Mouse (Mus musculus) stomach, embryonic 16.5 days (tissue): Measurements from ENCODE around the gene Itgb1bp1. TPM values are rescaled to one million over a fixed set of nuclear protein-coding genes. Genes with fewer than 3 reads are reported as not detected.

ENCODE experiments used
- ATAC-seq: fragments of 200-750 bp; cut with Nextera tagmentation; 2 replicates; pipeline ENCODE4 v1.8.0; 2017; ENCODE audit warnings: moderate number of reproducible peaks, moderate TSS enrichment; ENCODE audit not compliant: insufficient read depth, low FRiP score
- H3K27ac ChIP-seq: fragments of 300-500 bp; sonication (generic); 2 replicates; pipeline ENCODE4 v1.5.1; 2014; ENCODE audit warnings: low read length
- H3K27me3 ChIP-seq: fragments of 300-500 bp; sonication (generic); 2 replicates; pipeline ENCODE4 v1.6.1; 2014; ENCODE audit warnings: low read length, control low read depth, mixed read lengths; ENCODE audit not compliant: control insufficient read depth, insufficient read depth
- H3K36me3 ChIP-seq: fragments of 300-500 bp; sonication (generic); 2 replicates; pipeline ENCODE4 v1.6.1; 2014; ENCODE audit warnings: low read length; ENCODE audit not compliant: control insufficient read depth, insufficient read depth
- H3K4me1 ChIP-seq: fragments of 300-500 bp; sonication (generic); 2 replicates; pipeline ENCODE4 v1.6.1; 2014; ENCODE audit warnings: low read length, control low read depth, mixed read lengths; ENCODE audit not compliant: control insufficient read depth, insufficient read depth
- H3K4me2 ChIP-seq: fragments of 300-500 bp; sonication (generic); 2 replicates; pipeline ENCODE4 v1.6.1; 2014; ENCODE audit warnings: low read depth, low read length, mixed read lengths
- H3K4me3 ChIP-seq: fragments of 300-500 bp; sonication (generic); replicated peaks from 2 replicates; pipeline ENCODE4 v1.5.1; 2014; ENCODE audit warnings: mild to moderate bottlenecking, low read length
- H3K9ac ChIP-seq: fragments of 300-500 bp; sonication (generic); 2 replicates; pipeline ENCODE4 v1.6.1; 2014; ENCODE audit warnings: low read length
- H3K9me3 ChIP-seq: fragments of 300-500 bp; sonication (generic); replicated peaks from 2 replicates; pipeline ENCODE4 v1.6.1; 2016; ENCODE audit warnings: low read length, control low read depth; ENCODE audit not compliant: control insufficient read depth
- whole genome bisulfite sequencing: fragments of 180-500 bp; shearing (Covaris S2); extraction: QIAGEN DNeasy Blood & Tissue Kit; methylation state at CpG from one replicate; pipeline ENCODE4 v1.1.7; 2014; 5-methylcytosine and 5-hydroxymethylcytosine counted together
- polyA plus RNA-seq: library from polyadenylated mRNA; unstranded; fragments of >200 nt; fragmentation: Nextera tagmentation; extraction: Ambion mirVana; gene quantifications from 2 replicates; pipeline ENCODE4 v1.2.1, GENCODE M21; 2015

Gene Itgb1bp1
- polyA plus RNA-seq, 1 experiment from 2014 or later = 43.9 TPM

DNA sequence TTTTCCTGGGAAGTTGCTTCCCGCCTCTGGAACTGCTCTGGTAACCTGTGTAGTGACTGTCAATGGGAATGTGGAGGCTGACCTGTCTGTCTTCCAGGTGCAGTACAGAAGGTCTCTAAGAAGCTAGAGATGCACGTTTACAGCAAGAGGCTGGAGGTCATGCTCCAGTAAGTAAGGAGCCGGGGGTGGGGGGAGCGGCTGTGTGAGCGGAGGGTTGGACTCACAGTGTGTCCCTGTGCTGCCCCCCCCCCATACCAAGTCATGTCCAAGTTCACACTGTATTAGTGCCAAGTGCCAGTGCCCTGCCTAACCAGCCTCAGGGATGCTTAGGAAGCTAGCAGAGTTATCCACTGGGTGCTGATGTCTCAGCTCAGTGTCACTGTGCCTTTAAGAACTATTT lies 26.1 kb upstream of the Itgb1bp1 start:
- H3K9ac ChIP-seq = no peak overlapping the region
- H3K4me3 ChIP-seq = no peak overlapping the region
- no peaks in the 10 kb centered on the region for H3K9me3 ChIP-seq
- ATAC-seq = no peak
- H3K4me2 ChIP-seq = no peak overlapping the region
- no peak overlapping the region for H3K27ac ChIP-seq
- H3K27me3 ChIP-seq = no peaks in the 10 kb centered on the region
- peaks cover 31% of the 10 kb centered on the region; the same call in 1 of the 2 replicates for H3K36me3 ChIP-seq
- 88% methylated on average over 5 of the region's 5 CpGs for WGBS
- H3K4me1 ChIP-seq = peaks cover 7% of the 10 kb centered on the region

DNA sequence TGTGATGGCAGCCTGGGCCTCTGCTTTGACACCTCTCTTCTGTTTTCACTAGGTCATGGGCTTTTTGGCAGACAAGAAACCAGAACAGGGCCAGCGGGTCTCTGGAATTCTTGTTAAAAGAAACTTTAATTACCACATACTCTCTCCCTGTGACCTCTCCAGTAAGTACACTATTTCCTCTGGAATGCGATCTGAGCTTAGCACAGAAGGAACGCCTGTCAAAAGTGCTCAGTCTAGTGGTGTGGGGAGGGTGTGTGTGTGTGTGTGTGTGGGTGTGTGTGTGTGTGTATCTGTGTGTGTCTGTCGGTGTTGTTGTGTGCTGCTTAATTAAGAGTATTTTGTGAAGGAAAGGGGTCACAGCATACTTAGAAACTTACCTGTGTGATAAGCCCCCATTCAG lies 20.6 kb upstream of the Itgb1bp1 start:
- Histone ChIP-seq H3K36me3 (peaks cover 46% of the 10 kb centered on the region), H3K4me2 (no peak overlapping the region), H3K4me3 (no peak overlapping the region), H3K4me1 (no peaks in the 10 kb centered on the region), H3K9me3 (no peaks in the 10 kb centered on the region), H3K27ac (no peak overlapping the region), H3K9ac (no peak overlapping the region), H3K27me3 (no peaks in the 10 kb centered on the region)
- WGBS = 84% methylated on average over 4 of the region's 4 CpGs
- ATAC-seq = no peak

DNA sequence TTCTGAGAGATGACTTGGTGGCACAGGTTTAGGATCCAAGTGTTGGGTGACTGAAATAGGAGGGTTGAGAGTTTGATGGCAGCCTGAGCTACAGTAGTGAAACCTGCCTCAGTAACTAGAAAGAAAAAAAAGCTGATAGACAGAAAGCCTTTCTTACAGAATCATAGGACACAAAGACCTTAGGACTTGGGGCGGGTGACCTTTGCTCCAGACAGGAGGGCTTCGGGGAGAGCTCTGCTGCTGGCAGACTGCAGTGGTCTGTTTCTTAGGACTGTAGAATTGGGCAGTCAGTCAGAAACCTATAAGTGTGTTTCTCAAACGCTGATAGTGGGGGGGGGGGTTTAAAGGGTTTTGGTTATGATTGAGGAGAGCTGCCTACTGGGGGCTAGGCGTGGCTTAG lies 19.7 kb upstream of the Itgb1bp1 start:
- Histone ChIP-seq H3K36me3 (peaks cover 45% of the 10 kb centered on the region), H3K27ac (no peak overlapping the region), H3K9ac (no peak overlapping the region), H3K27me3 (no peaks in the 10 kb centered on the region), H3K4me3 (no peak overlapping the region), H3K4me2 (no peak overlapping the region), H3K4me1 (no peaks in the 10 kb centered on the region), H3K9me3 (no peaks in the 10 kb centered on the region)
- WGBS = 92% methylated on average over 4 of the region's 4 CpGs
- no peak for ATAC-seq

DNA sequence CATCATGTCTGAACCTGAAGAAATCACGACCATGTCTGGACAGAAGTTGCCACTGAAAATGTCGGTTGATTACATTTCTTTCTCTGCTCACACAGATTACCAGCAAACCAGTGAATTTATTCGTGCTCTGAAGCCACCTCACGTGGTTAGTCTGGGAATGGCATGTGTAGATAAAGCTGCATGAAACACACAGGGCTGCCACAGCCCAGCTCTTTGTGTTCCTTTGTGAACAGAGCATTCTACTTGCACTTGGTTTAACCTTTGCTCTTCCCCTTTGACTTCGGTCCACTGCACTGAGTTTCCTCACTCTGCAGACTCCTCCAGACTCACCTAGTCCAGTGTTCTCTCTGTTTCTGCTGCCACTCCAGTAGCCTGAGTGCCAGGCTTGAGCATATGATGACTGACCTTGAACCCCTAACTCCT lies 16.3 kb upstream of the Itgb1bp1 start:
- H3K4me2 ChIP-seq = no peak overlapping the region
- peak; percentile 77; the same call in 1 of the 2 replicates for ATAC-seq
- H3K4me1 ChIP-seq = no peaks in the 10 kb centered on the region
- peak overlapping the region; percentile 26; the same call in 1 of the 2 replicates for H3K27ac ChIP-seq
- 48% methylated on average over 5 of the region's 5 CpGs for WGBS
- peaks cover 34% of the 10 kb centered on the region for H3K36me3 ChIP-seq
- no peak overlapping the region for H3K9ac ChIP-seq
- H3K9me3 ChIP-seq = no peaks in the 10 kb centered on the region
- no peak overlapping the region for H3K4me3 ChIP-seq
- no peaks in the 10 kb centered on the region for H3K27me3 ChIP-seq

DNA sequence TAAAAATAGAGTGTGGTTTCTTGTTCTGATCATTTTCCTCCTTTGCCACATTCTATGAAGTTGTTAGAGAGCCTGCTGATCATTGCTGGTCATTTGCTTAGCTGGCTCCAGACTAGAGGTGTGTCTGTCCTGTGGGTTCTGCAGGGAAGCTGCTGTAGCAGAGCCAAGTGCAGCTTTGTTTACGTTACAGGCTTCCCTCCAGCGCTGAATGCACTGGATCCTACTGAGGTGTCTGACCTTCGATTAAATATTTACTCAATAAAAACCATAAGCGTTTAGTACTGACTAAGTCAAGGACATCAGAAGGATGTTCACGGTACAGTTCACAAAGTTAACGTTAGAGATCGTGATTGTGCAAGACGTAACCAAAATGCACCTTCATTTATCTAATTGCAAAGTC lies 15.8 kb upstream of the Itgb1bp1 start:
- no peaks in the 10 kb centered on the region for H3K9me3 ChIP-seq
- no peak overlapping the region for H3K9ac ChIP-seq
- ATAC-seq = peak; percentile 48; the same call in 1 of the 2 replicates
- H3K27me3 ChIP-seq = no peaks in the 10 kb centered on the region
- peak overlapping the region; percentile 26; the same call in 1 of the 2 replicates for H3K27ac ChIP-seq
- H3K4me3 ChIP-seq = no peak overlapping the region
- H3K36me3 ChIP-seq = peaks cover 30% of the 10 kb centered on the region
- 31% methylated on average over 8 of the region's 8 CpGs for WGBS
- no peaks in the 10 kb centered on the region for H3K4me1 ChIP-seq
- no peak overlapping the region for H3K4me2 ChIP-seq

DNA sequence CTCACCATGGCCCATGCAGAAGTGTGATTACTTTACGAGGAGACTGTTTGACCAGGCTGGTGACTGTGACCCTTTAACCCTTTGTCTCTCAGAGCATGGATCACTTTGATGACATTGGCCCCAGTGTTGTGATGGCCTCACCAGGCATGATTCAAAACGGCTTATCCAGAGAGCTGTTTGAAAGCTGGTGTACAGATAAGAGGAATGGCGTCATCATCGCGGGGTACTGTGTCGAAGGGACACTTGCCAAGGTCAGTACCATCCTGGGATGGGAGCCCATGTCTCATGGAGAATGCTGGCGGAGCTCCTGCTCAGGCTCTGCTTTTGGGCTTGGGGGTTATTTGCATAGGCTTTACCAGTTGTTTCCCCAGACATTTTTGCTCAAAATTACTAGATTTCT lies 15.2 kb upstream of the Itgb1bp1 start:
- Histone ChIP-seq H3K27ac (no peak overlapping the region), H3K27me3 (no peaks in the 10 kb centered on the region), H3K36me3 (peaks cover 26% of the 10 kb centered on the region), H3K9ac (no peak overlapping the region), H3K4me3 (no peak overlapping the region), H3K9me3 (no peaks in the 10 kb centered on the region), H3K4me1 (no peaks in the 10 kb centered on the region), H3K4me2 (no peak overlapping the region)
- 81% methylated on average over 7 of the region's 7 CpGs for WGBS
- ATAC-seq = no peak

DNA sequence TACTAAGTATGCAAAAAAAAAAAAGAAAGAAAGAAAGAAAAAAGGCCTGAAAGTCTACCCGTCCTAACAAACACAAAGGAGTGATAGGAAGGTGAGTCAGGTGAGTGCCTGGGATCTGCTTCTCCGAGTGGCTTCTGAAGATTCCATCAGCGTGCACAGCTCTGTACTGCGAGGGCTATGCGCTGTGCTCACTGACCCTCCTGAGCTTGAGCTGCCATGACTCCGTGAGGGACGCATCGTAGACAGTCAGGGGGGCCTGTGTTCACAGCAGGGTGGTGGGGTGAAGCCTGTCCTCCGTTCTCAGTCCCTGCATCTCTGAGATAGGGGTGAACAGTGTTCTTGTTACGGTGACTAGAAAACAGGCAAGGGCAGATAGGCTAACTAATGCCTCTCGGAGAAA lies 12.8 kb upstream of the Itgb1bp1 start:
- Histone ChIP-seq H3K4me1 (no peaks in the 10 kb centered on the region), H3K36me3 (peaks cover 31% of the 10 kb centered on the region), H3K4me2 (no peak overlapping the region), H3K9me3 (no peaks in the 10 kb centered on the region), H3K9ac (no peak overlapping the region), H3K27me3 (no peaks in the 10 kb centered on the region), H3K4me3 (no peak overlapping the region), H3K27ac (no peak overlapping the region)
- WGBS = 97% methylated on average over 11 of the region's 11 CpGs
- ATAC-seq = no peak

DNA sequence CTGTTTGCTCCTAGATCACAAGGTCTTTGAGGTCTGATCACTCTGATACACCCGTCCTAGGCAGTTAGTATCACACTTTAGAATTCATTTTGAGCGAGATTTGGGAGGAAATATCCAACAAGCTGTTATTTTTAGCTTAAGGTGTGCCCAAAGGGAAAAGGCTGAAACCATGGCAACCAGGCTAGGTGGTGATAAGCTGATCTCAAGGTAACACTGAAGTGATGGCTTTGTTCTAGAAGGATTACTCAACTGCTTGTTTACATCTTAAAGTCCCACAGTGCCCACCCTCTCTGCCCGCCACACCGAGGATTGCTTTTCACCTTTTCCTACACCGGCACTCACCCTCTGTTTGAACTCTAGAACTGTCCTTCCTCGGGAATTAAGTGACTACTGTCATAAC lies 3.6 kb upstream of the Itgb1bp1 start:
- no peak for ATAC-seq
- WGBS = 60% methylated on average over 6 of the region's 6 CpGs

DNA sequence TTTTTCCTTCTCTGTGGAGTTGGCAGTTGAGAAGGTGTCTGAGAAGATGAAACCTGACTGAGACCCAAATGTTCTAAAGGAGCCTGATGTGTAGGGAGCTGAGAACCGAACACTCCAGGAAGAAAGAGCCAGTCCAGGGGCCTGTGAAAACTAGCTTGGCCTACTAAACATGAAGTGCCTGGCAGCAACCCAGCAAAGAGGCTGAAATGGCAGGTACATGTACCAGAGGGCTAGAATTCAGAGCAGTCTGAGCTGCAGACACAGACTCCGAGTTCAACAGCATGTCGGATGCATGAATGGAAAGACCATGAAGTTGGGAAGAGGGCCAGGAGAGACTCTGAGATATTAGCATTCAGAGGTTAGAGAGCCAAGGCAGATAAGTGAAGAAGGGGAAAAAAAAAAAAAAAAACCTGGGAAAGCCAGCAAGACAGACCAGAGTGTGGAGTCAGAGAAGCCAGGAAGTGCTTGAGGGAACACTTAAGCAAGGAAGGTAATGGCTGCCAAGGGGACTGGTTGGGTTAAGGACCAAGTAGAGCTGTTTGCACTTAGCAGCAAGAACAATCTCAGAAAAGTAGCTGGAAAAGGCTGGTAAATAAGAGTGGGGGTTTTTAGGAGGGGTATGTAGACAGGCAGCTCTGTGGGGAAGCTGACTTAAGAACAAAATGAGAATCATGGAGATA lies 2.8 kb upstream of the Itgb1bp1 start:
- no peak for ATAC-seq
- 95% methylated on average over 3 of the region's 3 CpGs for WGBS

More for the DNA sequence above, 3.6 kb upstream of the Itgb1bp1 start:
- H3K4me2 ChIP-seq = 0 out of 2 replicates have a peak overlapping the region, but pooled peaks have one; percentile 7
- H3K27me3 ChIP-seq = no peaks in the 10 kb centered on the region
- H3K27ac ChIP-seq = 0 out of 2 replicates have a peak overlapping the region, but pooled peaks have one; percentile 26
- H3K4me1 ChIP-seq = peaks cover 16% of the 10 kb centered on the region
- no peaks in the 10 kb centered on the region for H3K9me3 ChIP-seq
- H3K9ac ChIP-seq = no peak overlapping the region
- no peak overlapping the region for H3K4me3 ChIP-seq
- H3K36me3 ChIP-seq = peaks cover 18% of the 10 kb centered on the region

More for the DNA sequence above, 2.8 kb upstream of the Itgb1bp1 start:
- H3K27ac ChIP-seq = no peak overlapping the region
- no peak overlapping the region for H3K9ac ChIP-seq
- no peaks in the 10 kb centered on the region for H3K27me3 ChIP-seq
- H3K4me2 ChIP-seq = no peak overlapping the region
- no peak overlapping the region for H3K4me3 ChIP-seq
- peaks cover 10% of the 10 kb centered on the region; the same call in 1 of the 2 replicates for H3K36me3 ChIP-seq
- peaks cover 16% of the 10 kb centered on the region for H3K4me1 ChIP-seq
- H3K9me3 ChIP-seq = no peaks in the 10 kb centered on the region
